Mouse (Mus musculus): ENCODE results near the gene Rbfox3. TPM values are rescaled to one million over a fixed set of nuclear protein-coding genes. Genes with fewer than 3 reads are reported as not detected.

Rbfox3 gene
- polyA plus RNA-seq, 1 experiment: 9.8 TPM

DNA sequence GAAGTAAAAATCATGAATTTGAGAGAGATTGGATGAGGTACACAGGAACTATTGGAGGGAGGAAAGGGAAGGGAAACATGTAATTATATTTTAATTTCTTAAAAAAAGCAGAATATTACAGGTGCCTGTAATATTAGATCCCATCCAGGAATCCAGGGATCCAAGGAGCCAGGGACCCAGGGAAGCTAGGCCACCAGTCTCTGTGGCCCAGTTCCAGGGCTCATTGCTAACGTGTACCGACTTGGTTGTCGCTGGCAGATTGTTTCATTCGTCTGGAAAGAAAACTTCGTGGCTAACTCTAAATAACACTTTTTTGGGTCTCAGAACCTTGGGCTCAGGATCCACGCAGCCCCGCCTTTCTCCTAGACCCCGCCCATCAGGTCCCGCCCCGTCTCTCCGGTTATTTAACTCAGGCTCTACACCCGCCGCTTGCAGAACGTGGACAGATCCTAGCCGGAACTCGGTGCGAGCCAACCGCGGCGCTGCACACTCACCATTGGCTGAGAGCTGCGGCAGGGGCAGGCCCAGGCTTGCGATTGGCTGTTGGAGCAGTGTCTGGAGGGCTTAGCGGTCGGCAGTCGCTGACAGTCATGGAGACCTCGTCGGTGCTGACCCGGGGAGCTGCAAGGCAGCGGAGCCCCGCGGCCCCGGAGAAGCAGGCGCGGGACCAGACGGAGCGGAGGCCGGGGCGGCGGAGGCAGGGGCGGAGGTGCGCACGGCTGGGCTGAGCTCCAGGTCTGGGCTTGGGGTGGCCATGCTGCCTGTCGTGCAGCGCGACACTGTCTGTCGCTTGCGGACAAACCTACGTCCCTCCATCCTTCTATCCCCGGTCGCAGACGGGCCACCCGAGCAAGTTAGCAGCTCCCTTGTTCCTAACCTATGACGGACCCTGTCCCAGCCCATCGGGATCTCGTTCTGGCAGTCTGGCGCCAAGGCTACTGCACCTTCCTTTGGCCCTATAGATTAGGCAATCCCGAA is 434.7 kb downstream of the Rbfox3 start, which contains the start of gene Engase:
TSS of gene Engase (plus strand) at position 434 of the 978 bp plus-strand sequence.
- peak; percentile 62 for DNase-seq (ENCODE audit: low read depth)

DNA sequence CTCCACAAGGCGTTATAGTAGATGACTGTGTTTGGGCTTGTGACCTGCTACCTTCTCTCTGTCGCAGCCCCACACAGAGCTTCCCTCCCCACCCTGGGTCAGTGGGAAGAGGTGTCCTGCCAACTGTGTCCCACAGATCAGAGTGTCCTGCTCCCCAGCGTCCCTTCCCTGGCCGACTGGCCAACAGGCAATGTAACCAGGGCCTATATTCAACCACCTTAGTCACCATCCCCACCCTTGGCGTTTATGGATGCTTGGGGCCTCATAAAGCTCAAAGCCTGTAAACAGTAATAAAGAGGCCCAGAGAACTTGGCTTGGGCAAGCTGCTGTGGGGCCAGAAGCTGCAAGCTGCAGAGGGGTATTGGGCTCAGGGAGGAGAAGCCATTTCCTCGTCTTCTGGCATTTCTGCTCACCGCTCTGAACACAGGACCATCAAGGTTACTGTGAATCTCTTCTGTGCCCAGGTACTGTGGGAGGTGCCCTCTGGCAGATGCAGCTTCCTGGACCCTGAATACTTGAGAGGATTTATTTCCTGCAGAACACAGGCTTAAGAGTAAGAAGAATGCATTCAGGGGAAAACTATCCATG is 435.8 kb downstream of the Rbfox3 start:
- no peak for DNase-seq (ENCODE audit: low read depth)

DNA sequence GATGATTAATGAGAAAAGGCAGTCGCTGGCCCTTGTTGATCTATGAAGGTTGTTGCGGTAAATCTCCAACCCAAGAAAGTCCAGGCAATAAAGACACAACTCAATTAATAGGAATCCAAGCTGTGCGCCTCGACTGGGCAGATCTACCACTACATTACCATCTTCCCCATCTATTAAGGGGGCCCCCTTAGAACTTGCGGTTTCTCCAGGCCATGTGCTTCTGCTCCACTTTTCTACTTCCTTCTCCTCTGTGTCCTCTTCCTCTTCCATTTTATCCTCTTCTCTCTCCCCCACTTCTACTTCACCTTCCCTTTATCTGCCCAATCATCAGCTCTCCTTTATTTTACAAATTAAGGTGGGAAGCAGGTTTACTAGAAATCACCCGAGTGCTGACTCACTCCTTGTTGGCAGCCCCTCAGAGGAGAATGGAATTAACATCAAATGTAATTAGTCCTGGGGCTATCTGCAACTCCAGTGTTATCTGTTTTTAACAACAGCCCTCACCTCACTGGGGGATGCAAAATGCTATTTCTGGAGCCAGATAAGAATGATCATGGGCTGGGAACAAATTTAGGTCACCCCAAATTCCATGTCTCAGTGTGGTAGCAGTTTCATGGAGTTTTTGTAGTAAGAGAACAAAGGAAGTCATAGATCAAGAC is 437.4 kb downstream of the Rbfox3 start:
- DNase-seq (ENCODE audit: low read depth): no peak

- DNase-seq (ENCODE audit: low read depth): no peak
Observed at GRCm38 (mm10) chr11:118473161-118473560, 438.2 kb downstream of the Rbfox3 start.

DNA sequence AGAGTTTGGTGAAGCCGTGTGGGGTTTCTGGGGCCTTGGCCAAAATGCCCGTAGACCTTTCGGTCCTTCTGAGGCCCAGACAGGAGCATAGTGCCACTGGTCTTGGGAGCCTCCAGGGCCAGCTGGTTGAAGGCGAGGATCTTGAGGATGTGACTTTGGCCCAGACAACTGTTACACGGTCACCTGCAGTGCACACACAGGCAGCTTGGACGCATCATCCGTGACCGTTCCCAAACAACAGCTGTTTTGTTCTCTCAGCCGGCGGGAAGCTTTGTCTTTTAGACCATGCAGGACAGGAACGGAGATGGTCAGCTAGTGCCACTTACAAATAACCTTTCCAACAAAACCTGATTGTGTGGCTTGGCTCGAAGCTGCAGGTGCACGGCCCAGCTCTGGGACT is 439.7 kb downstream of the Rbfox3 start:
- DNase-seq (ENCODE audit: low read depth): no peak

DNA sequence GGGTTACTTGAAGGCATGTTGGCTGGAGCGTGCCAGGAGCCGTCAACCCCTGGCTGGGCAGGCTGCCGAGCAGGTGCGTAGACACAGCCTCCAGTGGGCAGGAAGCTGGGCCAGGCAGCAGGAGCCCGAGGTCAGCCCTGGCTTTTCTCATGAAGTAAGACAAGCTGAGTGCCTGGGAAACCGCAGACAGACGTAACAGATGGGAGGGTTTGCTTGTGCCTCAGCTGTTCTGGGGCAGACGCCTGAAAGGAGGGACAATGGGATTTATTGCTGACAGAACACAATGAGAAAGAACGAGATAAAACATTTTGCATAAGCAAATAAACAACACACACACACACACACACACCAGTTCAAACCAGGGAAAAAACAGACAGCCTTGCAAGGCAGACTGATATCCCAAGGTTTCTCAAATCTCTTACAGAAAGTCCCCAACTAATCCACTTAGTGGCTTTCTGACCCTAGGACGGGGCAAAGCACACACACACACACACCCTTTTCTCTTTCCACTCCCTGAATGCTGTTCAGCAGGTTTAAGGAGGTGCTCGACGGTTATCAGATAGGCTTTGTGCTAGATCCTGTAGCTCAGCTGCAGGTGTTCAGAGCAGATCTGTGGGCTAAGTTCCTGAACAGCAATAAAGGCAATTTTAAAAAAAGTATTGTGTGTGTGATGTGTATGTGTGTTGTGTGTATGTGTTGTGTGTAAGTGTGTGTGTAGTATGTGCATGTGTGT is 441.0 kb downstream of the Rbfox3 start:
- DNase-seq (ENCODE audit: low read depth): no peak

GRCm38 (mm10) chr11:118469509-118470160 is 441.8 kb downstream of the Rbfox3 start:
- DNase-seq (ENCODE audit: low read depth): no peak

GRCm38 (mm10) chr11:118467441-118468035 is 443.9 kb downstream of the Rbfox3 start:
- DNase-seq (ENCODE audit: low read depth): no peak

GRCm38 (mm10) chr11:118460280-118460679 is 451.1 kb downstream of the Rbfox3 start:
- DNase-seq (ENCODE audit: low read depth): no peak

DNA sequence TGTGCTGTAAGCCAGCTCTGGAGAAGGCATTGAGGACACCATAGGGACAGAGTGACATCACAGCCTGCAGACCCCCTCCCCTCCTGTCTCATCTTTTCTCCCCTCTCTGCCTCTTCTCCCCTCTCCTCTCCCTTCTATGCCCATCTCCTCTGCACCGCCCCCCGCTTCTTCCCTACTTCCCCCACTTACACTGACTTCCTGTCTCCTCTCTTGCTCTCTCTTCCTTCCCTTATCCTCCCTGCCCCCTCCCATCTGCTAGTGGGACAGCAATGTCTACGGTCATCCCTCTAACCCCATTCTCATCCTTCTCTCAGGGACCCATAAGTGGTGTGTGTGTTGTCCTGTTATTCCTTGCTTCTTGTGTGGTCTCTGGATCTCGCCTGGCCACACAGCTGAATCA is 451.9 kb downstream of the Rbfox3 start:
- DNase-seq (ENCODE audit: low read depth): no peak

DNA sequence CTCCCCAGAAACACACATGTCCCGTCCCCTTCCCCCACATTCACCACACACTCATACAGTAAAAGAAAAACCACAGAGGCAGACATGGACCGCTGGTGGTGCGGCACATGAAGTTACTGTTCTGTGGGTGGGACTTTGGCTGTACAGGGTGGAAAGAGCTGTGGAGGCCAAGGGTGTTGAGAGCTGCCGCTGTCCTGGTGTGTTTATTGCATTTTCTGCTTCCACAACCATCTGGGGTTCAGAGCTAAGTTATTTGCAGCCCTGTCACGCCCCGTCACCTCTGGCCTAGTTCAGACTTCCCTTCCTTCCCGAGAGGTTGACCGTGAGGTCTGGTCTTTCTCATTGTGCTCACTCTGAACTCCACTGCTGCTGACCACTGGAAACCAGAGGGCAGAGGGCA is 452.3 kb downstream of the Rbfox3 start:
- no peak for DNase-seq (ENCODE audit: low read depth)

- DNase-seq (ENCODE audit: low read depth): no peak
Observed at GRCm38 (mm10) chr11:118456937-118457336, 454.5 kb downstream of the Rbfox3 start.

GRCm38 (mm10) chr11:118455788-118456187 is 455.6 kb downstream of the Rbfox3 start:
- no peak for DNase-seq (ENCODE audit: low read depth)

- DNase-seq (ENCODE audit: low read depth): no peak
Observed at GRCm38 (mm10) chr11:118453886-118454671, 457.3 kb downstream of the Rbfox3 start.

- no peak for DNase-seq (ENCODE audit: low read depth)
Observed at GRCm38 (mm10) chr11:118452955-118453354, 458.4 kb downstream of the Rbfox3 start.

GRCm38 (mm10) chr11:118451211-118451610 is 460.2 kb downstream of the Rbfox3 start:
- no peak for DNase-seq (ENCODE audit: low read depth)

- no peak for DNase-seq (ENCODE audit: low read depth)
Observed at GRCm38 (mm10) chr11:118448385-118448784, 463.0 kb downstream of the Rbfox3 start.

GRCm38 (mm10) chr11:118447346-118447745 is 464.1 kb downstream of the Rbfox3 start:
- no peak for DNase-seq (ENCODE audit: low read depth)

- no peak for DNase-seq (ENCODE audit: low read depth)
Observed at GRCm38 (mm10) chr11:118445843-118446242, 465.6 kb downstream of the Rbfox3 start.
